Mouse (Mus musculus) ES-Bruce4 (cell line): ENCODE data around the gene Lgals1. TPM values are rescaled to one million over a fixed set of nuclear protein-coding genes. Genes with fewer than 3 reads are reported as not detected.
A peak's percentile ranks its signal among the peaks of the same experiment; 100 is the strongest.

Source experiments
- H3K27ac ChIP-seq: 2 replicates; pipeline ENCODE4 v1.5.1; 2012; ENCODE audit warnings: low read length, inconsistent platforms; ENCODE audit not compliant: insufficient read depth
- H3K27me3 ChIP-seq: 2 replicates; pipeline ENCODE4 v1.6.1; 2012; ENCODE audit warnings: mild to moderate bottlenecking, low read length, inconsistent platforms; ENCODE audit not compliant: control insufficient read depth, poor library complexity, insufficient read depth, severe bottlenecking
- H3K36me3 ChIP-seq: 2 replicates; pipeline ENCODE4 v1.6.1; 2012; ENCODE audit warnings: inconsistent platforms, mild to moderate bottlenecking, low read length, moderate library complexity; ENCODE audit not compliant: control insufficient read depth, poor library complexity, insufficient read depth, severe bottlenecking
- H3K4me1 ChIP-seq: one replicate; pipeline ENCODE4 v1.8.1; 2011; ENCODE audit warnings: low read length; ENCODE audit not compliant: control insufficient read depth, insufficient read depth
- H3K4me3 ChIP-seq: 2 replicates; pipeline ENCODE4 v1.5.1; 2011; ENCODE audit warnings: low read depth, mild to moderate bottlenecking, low read length
- H3K9ac ChIP-seq: 2 replicates; pipeline ENCODE4 v1.6.1; 2012; ENCODE audit warnings: low read depth, mild to moderate bottlenecking, inconsistent platforms; ENCODE audit not compliant: poor library complexity, severe bottlenecking
- H3K9me3 ChIP-seq: replicated peaks from 2 replicates; pipeline ENCODE4 v1.6.1; 2012; ENCODE audit warnings: mild to moderate bottlenecking, low read length, inconsistent platforms; ENCODE audit not compliant: control insufficient read depth, poor library complexity, insufficient read depth, severe bottlenecking
- CTCF ChIP-seq: IDR thresholded peaks from one replicate; pipeline ENCODE4 v1.8.1; 2011; ENCODE audit warnings: low read depth, low read length
- EP300 ChIP-seq: IDR thresholded peaks from 2 replicates; pipeline ENCODE4 v1.6.1; 2011; ENCODE audit warnings: low read depth, low read length; ENCODE audit not compliant: insufficient read depth
- POLR2A ChIP-seq: IDR thresholded peaks from one replicate; pipeline ENCODE4 v1.8.1; 2011; ENCODE audit warnings: low read length; ENCODE audit not compliant: insufficient read depth
- polyA plus RNA-seq: library from polyadenylated mRNA; stranded (reverse); fragments of >200 nt; gene quantifications from 2 replicates; pipeline ENCODE4 v1.2.4, GENCODE M21; 2011; ENCODE audit warnings: low read depth; ENCODE audit not compliant: missing spikeins, insufficient read depth, insufficient read length

Lgals1 gene
- polyA plus RNA-seq, 1 experiment = 225 TPM

GRCm38 (mm10) chr15:78973950-78974349 is 47.4 kb downstream of the Lgals1 start:
- no peak overlapping the region for H3K9ac ChIP-seq
- H3K4me3 ChIP-seq = no peak overlapping the region
- H3K4me1 ChIP-seq = no peaks in the 10 kb centered on the region
- no peaks in the 10 kb centered on the region for H3K9me3 ChIP-seq
- TF ChIP-seq POLR2A = no peak
- TF ChIP-seq CTCF = peak; percentile 19
- no peak for TF ChIP-seq EP300
- no peaks in the 10 kb centered on the region for H3K36me3 ChIP-seq
- no peak overlapping the region for H3K27ac ChIP-seq
- no peaks in the 10 kb centered on the region for H3K27me3 ChIP-seq

GRCm38 (mm10) chr15:78977676-78978159 is 51.2 kb downstream of the Lgals1 start:
- no peak overlapping the region for H3K9ac ChIP-seq
- H3K9me3 ChIP-seq = no peaks in the 10 kb centered on the region
- no peaks in the 10 kb centered on the region for H3K4me1 ChIP-seq
- TF ChIP-seq EP300 (no peak), POLR2A (no peak), CTCF (no peak)
- H3K27ac ChIP-seq = no peak overlapping the region
- H3K27me3 ChIP-seq = no peaks in the 10 kb centered on the region
- H3K4me3 ChIP-seq = no peak overlapping the region
- no peaks in the 10 kb centered on the region for H3K36me3 ChIP-seq

DNA sequence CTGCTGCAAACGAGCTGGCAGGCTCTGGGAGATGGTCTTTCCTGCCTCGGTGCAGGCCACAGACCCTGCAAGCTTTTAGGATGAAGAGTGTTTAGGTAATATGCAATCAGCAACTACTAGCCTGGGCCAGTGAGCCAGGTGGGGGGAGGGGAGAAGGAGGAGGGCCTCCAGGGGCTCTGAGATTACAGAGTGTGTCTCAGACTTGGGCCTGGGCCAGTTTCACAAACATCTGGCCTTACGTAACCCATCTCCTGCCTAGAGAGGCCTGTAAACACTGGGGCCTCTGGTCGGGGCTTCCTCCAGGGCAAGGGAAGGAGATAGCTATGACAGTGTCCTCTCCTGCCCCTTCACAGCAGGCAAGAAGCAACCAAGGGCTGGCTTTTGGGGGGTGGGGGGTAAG is 52.4 kb downstream of the Lgals1 start:
- H3K27me3 ChIP-seq = no peaks in the 10 kb centered on the region
- no peaks in the 10 kb centered on the region for H3K4me1 ChIP-seq
- no peaks in the 10 kb centered on the region for H3K9me3 ChIP-seq
- TF ChIP-seq CTCF (no peak), EP300 (no peak), POLR2A (no peak)
- H3K36me3 ChIP-seq = no peaks in the 10 kb centered on the region
- no peak overlapping the region for H3K9ac ChIP-seq
- H3K27ac ChIP-seq = no peak overlapping the region
- H3K4me3 ChIP-seq = no peak overlapping the region

Other genes starting within 250 kb of the Lgals1 start
- 0.07 and 0.12 TPM in 2 replicates for gene Elfn2, start 208.0 kb upstream of the Lgals1 start, polyA plus RNA-seq
- gene Mfng, start 153.2 kb upstream of the Lgals1 start, polyA plus RNA-seq = 4.4 and 5.2 TPM in 2 replicates
- gene Card10, start 123.7 kb upstream of the Lgals1 start, polyA plus RNA-seq = 19.6 and 21.5 TPM in 2 replicates
- gene Cdc42ep1, start 84.1 kb upstream of the Lgals1 start, polyA plus RNA-seq = 9.2 and 10.5 TPM in 2 replicates
- 2.4 TPM in 1 of 2 replicates, not detected in the other for gene Lgals2, start 71.2 kb upstream of the Lgals1 start, polyA plus RNA-seq
- gene Gga1, start 49.5 kb upstream of the Lgals1 start, polyA plus RNA-seq = 25.8 and 29.3 TPM in 2 replicates
- gene Gm49510, start 27.1 kb upstream of the Lgals1 start, polyA plus RNA-seq = not detected in 2 replicates
- 26.8 and 41.7 TPM in 2 replicates for gene Sh3bp1, start 27.0 kb upstream of the Lgals1 start, polyA plus RNA-seq
- 22.8 and 28.0 TPM in 2 replicates for gene Pdxp, start 12.8 kb upstream of the Lgals1 start, polyA plus RNA-seq
- 42.3 and 45.1 TPM in 2 replicates for gene Nol12, start 8.2 kb downstream of the Lgals1 start, polyA plus RNA-seq
- gene Triobp, start 21.0 kb downstream of the Lgals1 start, polyA plus RNA-seq = 49.5 and 57.1 TPM in 2 replicates
- 59.8 TPM in 2 replicates for gene H1f0, start 101.7 kb downstream of the Lgals1 start, polyA plus RNA-seq
- gene Galr3, start 115.2 kb downstream of the Lgals1 start, polyA plus RNA-seq = not detected in 2 replicates
- 16.6 and 18.2 TPM in 2 replicates for gene Ankrd54, start 136.2 kb downstream of the Lgals1 start, polyA plus RNA-seq
- gene Eif3l, start 148.5 kb downstream of the Lgals1 start, polyA plus RNA-seq = 598 and 608 TPM in 2 replicates
- 12.4 and 13.4 TPM in 2 replicates for gene Micall1, start 182.2 kb downstream of the Lgals1 start, polyA plus RNA-seq
- gene Polr2f, start 214.3 kb downstream of the Lgals1 start, polyA plus RNA-seq = 162 and 166 TPM in 2 replicates
- 1.4 TPM in 2 replicates for gene 1700088E04Rik, start 214.5 kb downstream of the Lgals1 start, polyA plus RNA-seq
- 0.43 and 1.4 TPM in 2 replicates for gene Sox10, start 238.5 kb downstream of the Lgals1 start, polyA plus RNA-seq